Comparison of ENCODE assay signal across 22 mouse cellular contexts in the genomic region with DNA sequence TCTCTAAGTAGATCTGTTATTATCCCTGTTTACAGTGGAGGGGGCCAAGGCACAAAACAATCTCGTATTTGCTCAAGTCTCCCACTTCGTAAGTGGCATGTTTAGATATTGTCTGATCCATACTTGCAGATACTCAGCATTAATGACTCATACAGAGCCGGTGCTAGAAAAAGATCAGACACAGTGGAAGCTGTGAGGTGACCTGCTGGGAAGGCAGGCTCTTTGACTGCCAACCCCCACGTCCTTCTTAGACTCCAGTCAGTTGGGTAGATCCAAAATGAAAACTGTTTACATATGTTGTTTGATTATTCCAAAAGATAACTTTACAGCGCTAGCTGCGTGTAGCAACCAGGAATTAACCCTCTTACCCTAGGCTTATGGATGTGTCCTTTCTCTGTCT. TPM values are rescaled to one million over a fixed set of nuclear protein-coding genes. Genes with fewer than 3 reads are reported as not detected.
DNase-seq lines count a peak whose midpoint lies in the region; ATAC-seq and TF ChIP-seq lines count a peak whose summit lies in the region.
"Had no signal": no experiment of that assay in that cellular context is flagged by ENCODE, and none has a peak within 500 bp of the region (broad histone marks: within the 10 kb centered on the region; RNA-seq: fewer than 3 reads in every experiment).

No protein-coding gene starts in this region.

- no peak overlapping the region for H3K4me2 ChIP-seq in forebrain, embryonic 14.5 days (ENCODE audit: low read length)
- H3K4me2 ChIP-seq in forebrain, embryonic 16.5 days (ENCODE audit: low read length), result no peak overlapping the region
- H3K4me2 ChIP-seq: heart, embryonic 15.5 days; hindbrain, embryonic 13.5 days had no signal

- H3K4me1 ChIP-seq in forebrain, embryonic 14.5 days (ENCODE audit: control insufficient read depth, insufficient read depth, low read length), result peaks cover 9% of the 10 kb centered on the region; the same call in 1 of the 2 replicates
- peaks cover 22% of the 10 kb centered on the region for H3K4me1 ChIP-seq in forebrain, embryonic 16.5 days (replicated peaks; ENCODE audit: control insufficient read depth, insufficient read depth, low read length)
- H3K4me1 ChIP-seq: heart, embryonic 15.5 days had no signal

- ATAC-seq in forebrain, embryonic 14.5 days, result 0 out of 2 replicates have a peak, but pooled peaks have one; percentile 32
- no peak for ATAC-seq in forebrain, embryonic 16.5 days
- ATAC-seq: Patski had no signal

- no peak overlapping the region for H3K4me3 ChIP-seq in forebrain, embryonic 14.5 days (ENCODE audit: low read depth, low read length)
- H3K4me3 ChIP-seq in forebrain, embryonic 16.5 days (replicated peaks; ENCODE audit: low read length), result no peak overlapping the region
- H3K4me3 ChIP-seq in left cerebral cortex, adult 2 months, result no peak overlapping the region
- H3K4me3 ChIP-seq: gastrocnemius, adult 2 months; heart, embryonic 15.5 days; hindbrain, embryonic 13.5 days; midbrain, embryonic 10.5 days had no signal

- peaks cover 4% of the 10 kb centered on the region; the same call in 1 of the 2 replicates for H3K36me3 ChIP-seq in forebrain, embryonic 14.5 days (ENCODE audit: control insufficient read depth, insufficient read depth, low read length)
- 0 out of 2 replicates have a peak, but pooled peaks cover 5% of the 10 kb centered on the region for H3K36me3 ChIP-seq in forebrain, embryonic 16.5 days (ENCODE audit: control insufficient read depth, insufficient read depth)

- no peak for TF ChIP-seq CTCF in left cerebral cortex, adult 2 months (IDR thresholded peaks at IDR 0.05)

- DNase-seq in forebrain, embryonic 14.5 days (ENCODE audit: low spot score), result no peak
- DNase-seq in left cerebral cortex, adult 2 months (ENCODE audit: extremely low spot score in 1 of 2, low spot score in 2 of 2), result no peak
- no peak for DNase-seq in left cerebral cortex, adult 8-10 months (ENCODE audit: low spot score in 2 of 2)
- DNase-seq in cerebellum, adult 8-10 months, result peak; percentile 32
- DNase-seq in cerebellum, postnatal 36 days, result peak; percentile 27 to 43
- DNase-seq in testis, postnatal 14 days (ENCODE audit: low spot score), result no peak
- DNase-seq: adrenal gland, adult 2 months; B cell, adult 2 months; gastrocnemius, adult 2 months; heart, postnatal 36 days; kidney, adult 2 months; lung, postnatal 10 days; retina, postnatal 1 day; thymus, adult 18-20 months; thymus, postnatal 4 days had no signal

- no peaks in the 10 kb centered on the region for H3K9me3 ChIP-seq in forebrain, embryonic 14.5 days (replicated peaks; ENCODE audit: control insufficient read depth, low read length)
- H3K9me3 ChIP-seq in forebrain, embryonic 16.5 days (ENCODE audit: control insufficient read depth, low read length), result 0 out of 2 replicates have a peak, but pooled peaks cover 3% of the 10 kb centered on the region
- H3K9me3 ChIP-seq: heart, embryonic 15.5 days had no signal

- peak overlapping the region; percentile 45; the same call in 1 of the 2 replicates for H3K27ac ChIP-seq in forebrain, embryonic 14.5 days (ENCODE audit: low read depth, low read length)
- H3K27ac ChIP-seq in forebrain, embryonic 16.5 days (ENCODE audit: low read length), result no peak overlapping the region
- H3K27ac ChIP-seq in left cerebral cortex, adult 2 months, result peak overlapping the region; percentile 24; the same call in 1 of the 2 replicates
- H3K27ac ChIP-seq: gastrocnemius, adult 2 months; heart, embryonic 15.5 days; hindbrain, embryonic 13.5 days; kidney, postnatal 0 days; midbrain, embryonic 10.5 days had no signal

- H3K9ac ChIP-seq in forebrain, embryonic 14.5 days (ENCODE audit: low read length), result no peak overlapping the region
- H3K9ac ChIP-seq in forebrain, embryonic 16.5 days (replicated peaks; ENCODE audit: low read depth, low read length), result no peak overlapping the region
- H3K9ac ChIP-seq: heart, embryonic 15.5 days; hindbrain, embryonic 13.5 days had no signal

- intact Hi-C loops in left cerebral cortex, adult 2 months (cut with DNase I), result no loop called here

- H3K27me3 ChIP-seq in forebrain, embryonic 14.5 days (replicated peaks; ENCODE audit: control insufficient read depth, insufficient read depth, low read length), result no peaks in the 10 kb centered on the region
- no peaks in the 10 kb centered on the region for H3K27me3 ChIP-seq in forebrain, embryonic 16.5 days (replicated peaks; ENCODE audit: control insufficient read depth, insufficient read depth, low read length)
- H3K27me3 ChIP-seq: CH12.LX; heart, embryonic 15.5 days; hindbrain, embryonic 13.5 days; Patski had no signal

- 53% methylated on average over 6 of the region's 6 CpGs for WGBS in forebrain, embryonic 14.5 days
- 38% methylated on average over 6 of the region's 6 CpGs for WGBS in forebrain, embryonic 16.5 days

RNA-seq across cellular contexts. Expression of gene Mta3, which starts 35.3 kb away (rescaled TPM):
- 26.5 and 28.1 TPM in 2 replicates for polyA plus RNA-seq in forebrain, embryonic 14.5 days (2014; fragmentation: Nextera tagmentation; extraction: Ambion mirVana)
- 38.2 and 39.6 TPM in 2 replicates for polyA plus RNA-seq in forebrain, embryonic 16.5 days (2015; fragmentation: Nextera tagmentation; extraction: Ambion mirVana)
- total RNA-seq in left cerebral cortex, adult 2 months (2021), result 10 to 100 TPM; 90.6 to 93.6 TPM
- 10 to 100 TPM; 89.8 to 96.1 (median 92.0) TPM for total RNA-seq in left cerebral cortex, adult 8-10 months (2022)

Comparison
In these comparisons a context has a peak if more than half of its experiments do, and no peak if none do; other contexts are left out.
1. DNase-seq: peak in cerebellum, adult 8-10 months (single experiment) and cerebellum, postnatal 36 days (2 of 2); none in forebrain, embryonic 14.5 days (single experiment), left cerebral cortex, adult 2 months (0 of 2), left cerebral cortex, adult 8-10 months (0 of 2) and testis, postnatal 14 days (single experiment).